Mouse (Mus musculus) midbrain, embryonic 13.5 days (tissue): ENCODE results near the gene Clstn3. TPM values are rescaled to one million over a fixed set of nuclear protein-coding genes. Genes with fewer than 3 reads are reported as not detected.
"Not testable (repeated sequence)": the region's sequence is repeated elsewhere in the genome, so short reads cannot be mapped to it uniquely, and the experiment has no call there.

Experiments
- ATAC-seq: fragments of 200-750 bp; cut with Nextera tagmentation; 2 replicates; pipeline ENCODE4 v1.8.0; 2017; ENCODE audit warnings: mild to moderate bottlenecking, moderate TSS enrichment, moderate library complexity
- H3K27ac ChIP-seq: fragments of 300-500 bp; sonication (generic); 2 replicates; pipeline ENCODE4 v1.5.1; 2015; ENCODE audit warnings: inconsistent platforms, mild to moderate bottlenecking, moderate library complexity
- H3K27me3 ChIP-seq: fragments of 300-500 bp; sonication (generic); 2 replicates; pipeline ENCODE4 v1.6.1; 2015; ENCODE audit warnings: mild to moderate bottlenecking, inconsistent platforms
- H3K36me3 ChIP-seq: fragments of 300-500 bp; sonication (generic); 2 replicates; pipeline ENCODE4 v1.6.1; 2015; ENCODE audit warnings: mild to moderate bottlenecking, inconsistent platforms
- H3K4me1 ChIP-seq: fragments of 300-500 bp; sonication (generic); replicated peaks from 2 replicates; pipeline ENCODE4 v1.6.1; 2015; ENCODE audit warnings: inconsistent platforms
- H3K4me2 ChIP-seq: fragments of 300-500 bp; sonication (generic); replicated peaks from 2 replicates; pipeline ENCODE4 v1.6.1; 2015; ENCODE audit warnings: moderate library complexity, mild to moderate bottlenecking, inconsistent platforms
- H3K4me3 ChIP-seq: fragments of 300-500 bp; sonication (generic); replicated peaks from 2 replicates; pipeline ENCODE4 v1.5.1; 2015; ENCODE audit warnings: mild to moderate bottlenecking, inconsistent platforms
- H3K9ac ChIP-seq: fragments of 300-500 bp; sonication (generic); replicated peaks from 2 replicates; pipeline ENCODE4 v1.6.1; 2015; ENCODE audit warnings: mild to moderate bottlenecking, inconsistent platforms
- H3K9me3 ChIP-seq: fragments of 300-500 bp; sonication (generic); 2 replicates; pipeline ENCODE4 v1.6.1; 2016; ENCODE audit warnings: mild to moderate bottlenecking, inconsistent platforms
- WGBS: fragments of 180-500 bp; shearing (Covaris S2); methylation state at CpG from one replicate; pipeline ENCODE4 v1.1.7; 2015; 5-methylcytosine and 5-hydroxymethylcytosine counted together
- polyA plus RNA-seq: library from polyadenylated mRNA; unstranded; fragments of >200 nt; fragmentation: Nextera tagmentation; extraction: Ambion mirVana; gene quantifications from 2 replicates; pipeline ENCODE4 v1.2.1, GENCODE M21; 2015

The Clstn3 gene
- 68.2 and 72.8 TPM in 2 replicates for polyA plus RNA-seq

- H3K4me1 ChIP-seq = peaks cover 34% of the 10 kb centered on the region
- H3K4me2 ChIP-seq = peak within 1 kb of the TSS; percentile 75
- no peaks in the 10 kb centered on the region for H3K27me3 ChIP-seq
- peak within 1 kb of the TSS; percentile 59 for H3K4me3 ChIP-seq
- peak; percentile 95 for ATAC-seq
- H3K27ac ChIP-seq = peak within 1 kb of the TSS; percentile 86
- H3K9me3 ChIP-seq = no peaks in the 10 kb centered on the region
- WGBS = 7% methylated on average over 27 of the region's 27 CpGs
- peak within 1 kb of the TSS; percentile 84 for H3K9ac ChIP-seq
- H3K36me3 ChIP-seq = peaks cover 18% of the 10 kb centered on the region
Observed at GRCm38 (mm10) chr6:124464305-124465271, at the start of gene Clstn3. TSS of gene Clstn3 (minus strand) at chr6:124464794.

GRCm38 (mm10) chr6:124512355-124512836, 47.8 kb upstream of the Clstn3 start, which contains the start of gene C1ra:
TSS of gene C1ra (plus strand) at chr6:124512405.
- Histone ChIP-seq H3K9ac (no peak within 1 kb of the TSS), H3K4me2 (0 out of 2 replicates have a peak within 1 kb of the TSS, but pooled peaks have one; percentile 30), H3K4me1 (no peaks in the 10 kb centered on the region), H3K27ac (no peak within 1 kb of the TSS), H3K4me3 (no peak within 1 kb of the TSS), H3K27me3 (no peaks in the 10 kb centered on the region), H3K9me3 (no peaks in the 10 kb centered on the region), H3K36me3 (no peaks in the 10 kb centered on the region)
- no peak for ATAC-seq
- WGBS = 3% methylated on average over 6 of the region's 6 CpGs

- H3K27ac ChIP-seq = no peak overlapping the region
- no peak overlapping the region for H3K9ac ChIP-seq
- ATAC-seq = no peak
- no peak overlapping the region for H3K4me3 ChIP-seq
- no peaks in the 10 kb centered on the region for H3K27me3 ChIP-seq
- H3K4me2 ChIP-seq = no peak overlapping the region
- 63% methylated on average over 6 of the region's 6 CpGs for whole genome bisulfite sequencing
- H3K9me3 ChIP-seq = no peaks in the 10 kb centered on the region
- no peaks in the 10 kb centered on the region for H3K36me3 ChIP-seq
- no peaks in the 10 kb centered on the region for H3K4me1 ChIP-seq
Observed at GRCm38 (mm10) chr6:124511936-124512335, 47.3 kb upstream of the Clstn3 start.

GRCm38 (mm10) chr6:124509192-124509591, 44.6 kb upstream of the Clstn3 start:
- H3K27me3 ChIP-seq, ATAC-seq, H3K4me2 ChIP-seq, H3K9me3 ChIP-seq, H3K36me3 ChIP-seq, H3K27ac ChIP-seq, H3K4me3 ChIP-seq, H3K4me1 ChIP-seq, H3K9ac ChIP-seq: not testable (repeated sequence)
- WGBS = 98% methylated on average over 5 of the region's 5 CpGs

GRCm38 (mm10) chr6:124508292-124508691, 43.7 kb upstream of the Clstn3 start:
- Histone ChIP-seq H3K4me1 (no peaks in the 10 kb centered on the region), H3K9ac (no peak overlapping the region), H3K9me3 (no peaks in the 10 kb centered on the region), H3K4me3 (no peak overlapping the region), H3K36me3 (no peaks in the 10 kb centered on the region), H3K27ac (no peak overlapping the region), H3K4me2 (no peak overlapping the region), H3K27me3 (no peaks in the 10 kb centered on the region)
- 88% methylated on average over 10 of the region's 10 CpGs for WGBS
- no peak for ATAC-seq

GRCm38 (mm10) chr6:124506991-124507390, 42.4 kb upstream of the Clstn3 start:
- Histone ChIP-seq H3K9ac (no peak overlapping the region), H3K4me3 (no peak overlapping the region), H3K4me2 (no peak overlapping the region), H3K9me3 (no peaks in the 10 kb centered on the region), H3K27me3 (no peaks in the 10 kb centered on the region), H3K27ac (no peak overlapping the region), H3K4me1 (no peaks in the 10 kb centered on the region), H3K36me3 (no peaks in the 10 kb centered on the region)
- WGBS = 87% methylated on average over 6 of the region's 6 CpGs
- no peak for ATAC-seq

- 88% methylated on average over 4 of the region's 4 CpGs for WGBS
- no peak overlapping the region for H3K4me2 ChIP-seq
Observed at GRCm38 (mm10) chr6:124505028-124505427, 40.4 kb upstream of the Clstn3 start.

GRCm38 (mm10) chr6:124502021-124502420, 37.4 kb upstream of the Clstn3 start:
- Histone ChIP-seq H3K4me1 (no peaks in the 10 kb centered on the region), H3K27ac (no peak overlapping the region), H3K4me3 (no peak overlapping the region), H3K36me3 (no peaks in the 10 kb centered on the region), H3K4me2 (no peak overlapping the region), H3K9me3 (no peaks in the 10 kb centered on the region), H3K9ac (no peak overlapping the region), H3K27me3 (no peaks in the 10 kb centered on the region)
- WGBS = 92% methylated on average over 5 of the region's 5 CpGs
- no peak for ATAC-seq

More at GRCm38 (mm10) chr6:124505028-124505427, 40.4 kb upstream of the Clstn3 start:
- H3K4me1 ChIP-seq = no peaks in the 10 kb centered on the region
- H3K9ac ChIP-seq = no peak overlapping the region
- no peaks in the 10 kb centered on the region for H3K36me3 ChIP-seq
- no peak overlapping the region for H3K27ac ChIP-seq
- no peak for ATAC-seq
- no peaks in the 10 kb centered on the region for H3K9me3 ChIP-seq
- no peaks in the 10 kb centered on the region for H3K27me3 ChIP-seq
- H3K4me3 ChIP-seq = no peak overlapping the region

GRCm38 (mm10) chr6:124501473-124501872, 36.9 kb upstream of the Clstn3 start:
- no peak for ATAC-seq
- Histone ChIP-seq H3K4me1 (no peaks in the 10 kb centered on the region), H3K27ac (no peak overlapping the region), H3K27me3 (no peaks in the 10 kb centered on the region), H3K4me3 (no peak overlapping the region), H3K9ac (no peak overlapping the region), H3K4me2 (no peak overlapping the region), H3K9me3 (no peaks in the 10 kb centered on the region), H3K36me3 (no peaks in the 10 kb centered on the region)
- WGBS = 80% methylated on average over 4 of the region's 4 CpGs

GRCm38 (mm10) chr6:124499914-124500566, 35.4 kb upstream of the Clstn3 start:
- Histone ChIP-seq H3K9me3 (no peaks in the 10 kb centered on the region), H3K36me3 (no peaks in the 10 kb centered on the region), H3K4me1 (no peaks in the 10 kb centered on the region), H3K4me3 (no peak overlapping the region), H3K4me2 (no peak overlapping the region), H3K27ac (no peak overlapping the region), H3K9ac (no peak overlapping the region), H3K27me3 (no peaks in the 10 kb centered on the region)
- 51% methylated on average over 10 of the region's 10 CpGs for WGBS
- ATAC-seq = no peak

GRCm38 (mm10) chr6:124496054-124496453, 31.5 kb upstream of the Clstn3 start:
- no peaks in the 10 kb centered on the region for H3K36me3 ChIP-seq
- H3K9ac ChIP-seq = no peak overlapping the region
- ATAC-seq = no peak
- H3K27me3 ChIP-seq = no peaks in the 10 kb centered on the region
- whole genome bisulfite sequencing = 93% methylated on average over 5 of the region's 5 CpGs
- H3K27ac ChIP-seq = no peak overlapping the region
- no peaks in the 10 kb centered on the region for H3K9me3 ChIP-seq
- no peak overlapping the region for H3K4me3 ChIP-seq
- H3K4me2 ChIP-seq = no peak overlapping the region
- H3K4me1 ChIP-seq = no peaks in the 10 kb centered on the region

- H3K9ac ChIP-seq = no peak overlapping the region
Observed at GRCm38 (mm10) chr6:124493886-124494285, 29.3 kb upstream of the Clstn3 start.

More at GRCm38 (mm10) chr6:124493886-124494285, 29.3 kb upstream of the Clstn3 start:
- ATAC-seq = no peak
- no peak overlapping the region for H3K4me2 ChIP-seq
- no peak overlapping the region for H3K27ac ChIP-seq
- no peaks in the 10 kb centered on the region for H3K36me3 ChIP-seq
- 89% methylated on average over 5 of the region's 5 CpGs for WGBS
- H3K4me3 ChIP-seq = no peak overlapping the region
- no peaks in the 10 kb centered on the region for H3K27me3 ChIP-seq
- no peaks in the 10 kb centered on the region for H3K9me3 ChIP-seq
- H3K4me1 ChIP-seq = no peaks in the 10 kb centered on the region
